Mouse (Mus musculus) layer of hippocampus, adult 9-10 months (tissue): Measurements from ENCODE around the gene Wnt11.

Experiments used
- DNase-seq: peaks from one replicate; pipeline ENCODE4 v3.0.0; 2022; ENCODE audit warnings: low spot score

Gene Wnt11

GRCm38 (mm10) chr7:98867053-98867793 lies 32.3 kb downstream of the Wnt11 start:
- DNase-seq = no peak

GRCm38 (mm10) chr7:98867794-98868150 lies 32.9 kb downstream of the Wnt11 start:
- DNase-seq = no peak

DNA sequence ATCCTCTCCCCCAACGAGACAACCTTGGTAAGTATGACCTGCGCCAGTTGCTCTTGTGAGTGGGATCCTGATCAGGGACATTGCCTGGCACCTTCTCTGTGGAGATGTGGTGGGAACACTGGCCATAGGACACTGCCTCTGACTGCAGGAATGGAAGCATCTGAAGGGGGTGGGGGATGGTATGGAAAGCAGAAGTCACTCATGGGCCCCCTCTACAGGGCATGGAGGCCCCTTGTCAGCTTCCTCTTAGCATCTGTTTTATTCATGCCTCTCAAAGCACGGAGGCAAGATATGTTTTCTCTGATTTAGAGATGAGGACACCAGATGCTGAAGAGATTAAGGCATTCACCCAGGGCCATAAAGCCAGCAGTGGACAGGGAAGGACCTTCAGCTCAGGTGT lies 34.2 kb downstream of the Wnt11 start:
- DNase-seq = no peak

DNA sequence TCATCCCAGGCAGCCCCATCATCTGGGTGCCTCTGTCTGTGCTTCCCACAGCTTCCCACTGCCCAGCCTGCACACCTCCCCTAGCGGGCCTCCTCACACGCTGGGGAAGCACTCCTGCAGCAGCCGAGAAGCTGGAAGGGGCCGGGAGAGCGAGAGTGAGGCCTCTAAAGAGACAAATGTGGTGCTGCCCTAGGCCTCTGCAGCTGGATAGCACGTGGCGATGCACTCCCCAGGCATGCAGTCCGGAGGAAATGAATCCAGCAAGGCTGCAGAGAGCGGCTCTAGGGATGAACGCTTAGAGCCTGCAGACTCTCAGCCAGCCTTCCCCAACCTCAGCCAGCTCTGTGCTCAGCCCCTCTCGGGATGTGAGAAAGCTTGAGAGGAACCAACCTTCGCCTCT lies 35.9 kb downstream of the Wnt11 start:
- no peak for DNase-seq

GRCm38 (mm10) chr7:98871882-98872281 lies 37.0 kb downstream of the Wnt11 start:
- no peak for DNase-seq

DNA sequence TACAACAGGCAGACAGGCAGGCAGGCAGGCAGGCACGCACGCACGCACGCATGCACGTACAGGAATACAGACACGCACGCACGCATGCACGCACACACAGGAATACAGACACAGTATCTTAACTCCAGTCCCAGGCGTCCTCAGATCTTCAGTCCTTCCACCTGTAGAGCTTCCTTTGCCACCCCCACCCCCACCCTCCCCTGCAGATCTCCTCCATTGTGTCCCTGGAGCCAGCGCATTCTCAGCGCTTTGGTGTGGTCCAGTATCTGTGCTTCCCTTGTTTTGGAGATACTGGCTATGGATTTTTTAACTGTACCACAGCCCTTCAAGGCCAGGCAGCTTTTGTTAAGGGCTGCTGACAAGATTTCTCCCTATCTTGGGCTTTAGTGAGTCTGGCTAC lies 38.4 kb downstream of the Wnt11 start:
- DNase-seq = no peak

- no peak for DNase-seq
Observed at GRCm38 (mm10) chr7:98874411-98874951, 39.6 kb downstream of the Wnt11 start.

- no peak for DNase-seq
Observed at GRCm38 (mm10) chr7:98875390-98875990, 40.6 kb downstream of the Wnt11 start.

GRCm38 (mm10) chr7:98876119-98876518 lies 41.2 kb downstream of the Wnt11 start:
- no peak for DNase-seq

DNA sequence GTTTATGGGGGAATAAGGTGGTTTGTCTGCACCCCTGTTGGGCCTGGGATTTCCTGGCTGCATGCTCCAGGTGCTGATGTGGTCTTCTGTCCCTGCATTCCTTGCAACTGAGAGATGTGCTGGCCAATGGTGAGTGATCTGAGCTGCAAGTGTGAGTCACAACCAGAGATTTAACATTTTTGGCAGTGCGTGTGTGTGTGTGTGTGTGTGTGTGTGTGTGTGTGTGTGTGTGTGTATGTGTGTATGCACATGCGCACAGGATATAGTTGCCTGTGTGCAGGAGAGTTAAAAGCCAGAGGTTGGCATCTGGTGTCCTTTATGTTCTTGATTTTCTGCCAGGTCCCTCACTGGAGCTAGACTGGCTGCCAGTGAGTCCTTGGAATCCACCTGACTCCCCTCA lies 44.3 kb downstream of the Wnt11 start:
- DNase-seq = no peak

DNA sequence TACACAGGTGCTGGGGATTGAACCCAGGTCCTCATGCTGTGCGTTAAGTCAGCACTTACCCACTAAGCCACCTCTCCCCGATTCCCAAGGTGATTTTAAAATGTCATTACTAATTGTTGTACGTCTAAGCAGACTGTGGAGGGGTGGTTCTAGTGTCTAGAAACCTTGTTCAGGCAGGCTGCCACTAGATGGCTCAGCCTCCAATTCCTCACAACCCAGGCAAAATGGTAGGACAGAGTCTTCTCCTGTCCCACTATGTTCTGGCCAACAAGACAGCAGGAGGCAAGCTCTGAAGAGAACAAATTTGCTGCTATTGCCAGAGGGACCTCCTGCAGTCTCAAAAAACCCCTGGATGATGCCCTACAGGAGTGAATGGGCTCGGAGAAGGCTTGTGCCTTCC lies 47.0 kb downstream of the Wnt11 start:
- DNase-seq = no peak

GRCm38 (mm10) chr7:98887811-98888261 lies 52.9 kb downstream of the Wnt11 start:
- DNase-seq = no peak

DNA sequence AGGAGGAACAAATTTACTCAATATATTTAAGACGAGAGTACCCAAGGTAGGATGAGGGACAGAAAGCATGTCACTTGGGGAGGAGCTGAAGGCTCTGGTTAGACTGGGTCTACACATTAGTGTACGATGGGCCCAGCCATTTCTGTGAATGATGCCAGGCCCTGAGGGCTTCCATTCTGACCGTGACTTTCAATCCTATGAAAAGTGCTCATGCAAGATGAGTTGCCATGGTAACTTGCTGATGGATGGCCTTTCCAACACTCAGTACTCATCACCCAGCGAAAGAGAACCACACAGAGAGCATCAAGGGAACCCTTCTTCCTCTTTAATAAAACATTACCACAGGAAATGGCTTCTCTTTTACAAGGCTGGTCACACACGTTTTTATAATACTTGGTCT lies 53.9 kb downstream of the Wnt11 start:
- DNase-seq = no peak

GRCm38 (mm10) chr7:98889211-98889610 lies 54.3 kb downstream of the Wnt11 start:
- no peak for DNase-seq

DNA sequence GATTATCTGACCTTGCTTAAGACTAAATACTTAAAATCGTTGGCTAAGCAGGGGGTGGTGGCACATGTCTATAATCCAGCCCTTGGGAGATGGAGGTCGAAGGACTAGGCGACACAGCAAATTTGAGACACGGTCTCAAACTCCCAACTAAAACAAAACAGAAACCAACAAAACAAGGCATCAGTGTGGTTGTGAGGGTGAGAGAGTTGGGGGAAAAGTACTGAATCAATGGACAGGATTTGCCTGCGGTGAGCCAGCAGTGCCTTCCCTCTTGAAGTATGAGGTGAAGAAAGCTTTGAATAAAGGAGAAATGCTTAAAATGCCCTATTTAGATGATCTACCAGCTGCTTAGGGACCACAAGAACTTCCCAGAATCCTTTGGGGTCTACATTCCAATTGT lies 58.2 kb downstream of the Wnt11 start:
- DNase-seq = no peak

GRCm38 (mm10) chr7:98894305-98894704 lies 59.4 kb downstream of the Wnt11 start:
- DNase-seq = no peak

DNA sequence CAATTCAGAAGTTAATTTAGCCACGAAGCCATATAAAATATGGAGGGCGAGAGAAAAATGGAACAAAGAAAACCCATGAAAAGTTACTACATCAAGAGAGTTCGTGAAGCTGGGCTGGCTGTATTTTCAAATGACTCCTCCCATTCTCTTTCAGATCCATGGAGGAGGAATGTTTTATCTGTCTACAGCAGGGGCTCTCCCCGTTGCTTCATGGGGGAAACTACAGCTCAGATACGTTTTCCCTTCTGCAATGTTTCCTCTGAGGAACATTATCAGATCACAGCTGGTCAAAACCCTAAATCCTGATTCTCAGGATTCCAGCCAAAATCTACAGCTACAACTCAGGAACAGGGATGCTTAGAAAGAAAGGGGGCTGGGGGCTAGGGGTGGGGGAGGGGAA lies 59.9 kb downstream of the Wnt11 start:
- DNase-seq = no peak

DNA sequence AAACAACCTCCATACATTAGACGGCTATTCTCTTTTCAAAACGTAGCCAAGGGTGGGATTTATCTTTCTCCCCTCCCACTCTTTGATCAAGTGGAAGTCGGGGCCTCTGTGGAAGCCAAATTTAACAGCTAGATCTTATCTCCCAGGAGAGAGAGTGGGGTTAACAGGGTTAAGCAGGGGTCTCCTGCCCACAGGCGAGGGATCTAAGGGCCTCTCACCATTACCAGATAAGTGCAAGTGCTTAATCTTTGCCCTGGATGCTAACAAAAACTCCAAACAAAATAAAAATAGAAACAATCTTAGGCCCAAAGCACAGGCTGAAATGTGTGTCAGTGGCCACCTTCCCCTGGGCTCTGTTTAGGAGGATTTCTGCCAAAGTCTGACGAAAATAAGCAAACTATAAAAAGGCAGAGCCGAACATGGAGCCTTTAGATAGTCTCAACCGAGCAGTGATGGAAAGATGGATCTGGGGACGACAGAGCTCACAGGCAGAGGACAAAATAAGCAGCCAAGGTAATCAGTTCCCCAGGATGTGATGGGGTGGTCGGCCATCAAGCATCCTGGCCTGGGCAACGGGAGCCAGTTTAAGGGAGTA lies 60.7 kb downstream of the Wnt11 start:
- no peak for DNase-seq

GRCm38 (mm10) chr7:98897323-98897722 lies 62.4 kb downstream of the Wnt11 start:
- DNase-seq = no peak

DNA sequence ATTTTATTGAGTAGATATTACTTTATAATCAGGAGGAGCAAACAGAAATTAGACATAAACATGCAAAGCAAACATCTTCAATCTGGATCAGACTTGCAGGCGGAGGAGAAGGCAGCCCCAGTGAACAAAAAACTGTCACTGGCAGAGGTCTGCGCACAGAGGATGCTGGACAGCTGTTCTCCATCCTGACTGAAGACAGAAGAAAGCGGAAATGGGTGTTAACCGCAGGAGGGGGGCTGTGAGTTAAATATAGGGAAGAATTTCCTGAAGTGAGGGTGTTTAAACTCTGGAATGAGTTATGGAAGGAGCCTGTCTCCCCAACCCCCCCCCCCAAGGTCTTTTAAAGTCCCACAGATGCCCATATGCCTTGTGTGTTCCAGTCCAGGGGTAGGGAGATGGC lies 64.9 kb downstream of the Wnt11 start:
- DNase-seq = no peak

DNA sequence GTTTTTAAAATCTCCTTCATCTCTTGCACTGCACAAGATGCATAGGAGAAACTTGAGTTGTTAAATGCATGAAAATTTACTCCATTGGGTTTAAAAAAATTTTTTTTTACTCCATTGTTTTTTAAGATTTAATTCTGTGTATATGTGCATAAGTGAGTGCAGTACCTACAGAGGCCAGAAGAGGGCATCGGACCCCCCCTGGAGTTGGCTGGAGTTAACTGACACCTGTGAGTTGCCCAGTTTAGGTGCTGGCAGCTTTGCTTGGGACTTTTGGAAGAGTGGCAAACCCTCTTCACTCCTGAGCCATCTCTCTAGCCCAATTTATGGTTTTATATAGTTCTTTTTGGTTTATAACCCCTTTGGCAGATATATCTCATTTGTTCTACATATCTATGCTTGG lies 66.2 kb downstream of the Wnt11 start:
- DNase-seq = no peak

DNA sequence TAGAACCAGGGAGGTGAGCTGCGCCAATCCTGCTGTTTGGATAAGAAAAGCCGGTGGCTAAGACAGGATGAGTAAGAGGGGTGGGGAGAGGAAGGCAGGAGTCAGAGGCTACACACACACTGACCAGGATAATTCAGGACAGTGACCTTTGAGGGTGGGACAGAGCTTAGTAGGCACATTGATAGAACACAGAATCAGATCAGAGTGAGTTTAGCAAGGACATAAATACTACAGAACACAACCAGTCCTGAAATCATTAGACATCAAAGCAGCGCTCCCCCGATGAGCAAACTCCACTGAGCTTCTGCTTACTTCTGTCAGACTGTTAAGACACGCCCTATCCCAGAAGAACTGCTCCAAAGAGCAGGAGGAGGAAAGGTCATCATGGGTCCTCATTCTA lies 69.0 kb downstream of the Wnt11 start:
- no peak for DNase-seq
